Mouse (Mus musculus): ENCODE measurements at regions not wholly inside any gene's neighbourhood (a gene's known extent, or its start where the extent isn't known, plus 50 kb on each side); places are given as distances from the start of the nearest gene placed in this dataset.

DNA sequence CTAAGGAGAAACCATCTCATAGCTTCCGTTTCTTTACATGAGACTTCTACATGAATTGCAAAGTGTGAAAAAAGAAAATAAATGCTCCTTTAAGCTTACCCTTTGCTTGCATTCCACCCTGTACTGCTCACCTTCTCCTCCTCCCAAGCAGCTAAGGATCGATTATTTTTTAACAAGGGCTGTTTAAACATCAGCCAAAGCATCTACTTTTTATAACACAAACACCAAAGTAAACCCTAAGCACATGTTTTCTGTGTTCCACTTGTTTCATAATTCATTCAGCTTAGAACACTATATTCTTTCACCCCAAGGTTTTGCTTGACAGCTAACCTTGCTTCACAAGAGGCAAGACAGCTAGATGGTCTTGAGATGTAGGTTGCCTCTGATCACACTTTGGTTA is 129.4 kb upstream of the Tas2r134 start:
- Histone ChIP-seq H3K27ac (no peak overlapping the region), H3K27me3 (no peaks in the 10 kb centered on the region), H3K4me1 (no peaks in the 10 kb centered on the region), H3K9me3 (no peaks in the 10 kb centered on the region), H3K4me3 (replicated peaks) (no peak overlapping the region), H3K9ac (no peak overlapping the region), H3K36me3 (replicated peaks) (no peaks in the 10 kb centered on the region), H3K4me2 (no peak overlapping the region)
- WGBS, result 92% methylated on average over 2 of the region's 2 CpGs
- no peak for ATAC-seq (ENCODE audit: low FRiP score)

DNA sequence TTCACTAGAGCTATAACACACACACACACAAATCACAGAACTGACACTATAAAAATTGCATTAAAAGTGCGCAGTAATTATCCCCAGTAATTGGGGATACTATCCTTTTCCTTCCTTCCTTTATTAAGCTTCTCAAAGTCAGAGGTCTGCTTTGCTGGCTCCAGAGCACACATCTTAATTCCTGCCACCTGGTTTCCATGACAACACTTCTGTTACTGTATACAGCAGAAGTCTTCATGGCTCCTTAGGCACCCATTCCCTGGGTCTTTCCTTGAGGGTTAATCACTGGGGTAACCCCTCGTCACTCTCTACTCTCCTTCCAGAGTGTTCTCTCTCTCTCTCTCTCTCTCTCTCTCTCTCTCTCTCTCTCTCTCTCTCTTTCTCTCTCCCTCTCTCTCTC is 153.6 kb upstream of the Tas2r134 start:
- H3K36me3 ChIP-seq (replicated peaks), result no peaks in the 10 kb centered on the region
- no peaks in the 10 kb centered on the region for H3K9me3 ChIP-seq
- H3K4me2 ChIP-seq, result no peak overlapping the region
- H3K9ac ChIP-seq, result no peak overlapping the region
- 77% methylated on average over 2 of the region's 2 CpGs for WGBS
- H3K27ac ChIP-seq, result no peak overlapping the region
- ATAC-seq (ENCODE audit: low FRiP score), result no peak
- no peaks in the 10 kb centered on the region for H3K27me3 ChIP-seq
- H3K4me3 ChIP-seq (replicated peaks), result no peak overlapping the region
- no peaks in the 10 kb centered on the region for H3K4me1 ChIP-seq

DNA sequence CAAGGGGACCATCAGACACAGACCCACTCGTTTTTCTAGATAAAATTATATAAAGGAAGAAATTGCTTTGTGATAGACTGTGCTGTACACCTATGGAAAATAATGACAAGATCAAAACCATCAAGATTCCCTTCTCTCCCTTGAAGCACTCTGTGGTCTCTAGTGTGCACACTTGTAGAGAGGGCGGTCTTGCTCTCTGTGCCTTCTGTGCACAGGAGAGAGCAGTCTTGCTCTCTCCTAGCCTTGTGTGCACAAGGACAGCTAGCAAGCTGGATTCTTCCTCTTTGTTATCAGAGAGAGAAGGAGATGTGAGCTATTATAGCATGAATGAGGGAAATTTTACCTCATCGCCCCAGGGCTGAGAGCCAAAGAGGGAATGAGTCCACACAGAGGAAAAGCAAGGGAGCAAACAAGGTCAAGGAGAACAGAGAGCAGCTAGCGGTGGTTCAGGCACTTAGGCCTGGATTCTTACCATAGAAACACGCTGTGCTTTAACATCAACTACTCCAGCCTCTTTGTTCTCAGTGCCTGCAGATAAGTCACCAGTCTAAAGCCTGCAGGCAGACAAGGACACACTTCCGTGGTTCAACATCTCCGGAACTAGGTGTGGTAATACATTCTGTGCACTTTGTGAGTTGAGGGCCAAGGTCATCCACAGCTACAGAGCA is 160.2 kb upstream of the Tas2r134 start:
- Histone ChIP-seq H3K27ac (no peak overlapping the region), H3K9ac (no peak overlapping the region), H3K4me1 (no peaks in the 10 kb centered on the region), H3K4me2 (no peak overlapping the region), H3K27me3 (no peaks in the 10 kb centered on the region), H3K36me3 (replicated peaks) (no peaks in the 10 kb centered on the region), H3K9me3 (no peaks in the 10 kb centered on the region), H3K4me3 (replicated peaks) (no peak overlapping the region)
- WGBS, result 73% methylated on average over 7 of the region's 7 CpGs
- no peak for ATAC-seq (ENCODE audit: low FRiP score)

DNA sequence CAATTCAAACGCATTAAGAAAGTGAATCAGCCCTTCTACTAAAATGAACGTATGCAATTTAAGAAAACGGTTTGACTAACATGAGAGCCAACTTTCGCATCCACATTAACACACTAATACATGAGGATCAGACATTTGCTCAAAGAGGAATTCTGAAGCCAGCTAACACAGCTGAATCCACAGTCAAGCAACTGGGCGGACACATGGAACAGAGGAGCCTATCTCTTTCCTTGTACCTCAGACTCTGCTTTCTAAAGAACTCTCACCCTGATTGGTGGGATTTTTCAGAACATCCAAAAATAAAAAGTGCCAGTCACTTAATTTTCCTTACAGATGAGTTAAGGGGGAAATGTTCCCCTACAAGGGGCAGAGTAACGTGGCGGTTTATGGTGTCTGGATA is 161.3 kb upstream of the Tas2r134 start:
- H3K9me3 ChIP-seq, result no peaks in the 10 kb centered on the region
- WGBS, result 91% methylated on average over 7 of the region's 7 CpGs
- no peak for ATAC-seq (ENCODE audit: low FRiP score)
- no peaks in the 10 kb centered on the region for H3K36me3 ChIP-seq (replicated peaks)
- no peak overlapping the region for H3K4me2 ChIP-seq
- H3K27ac ChIP-seq, result no peak overlapping the region
- no peaks in the 10 kb centered on the region for H3K4me1 ChIP-seq
- H3K9ac ChIP-seq, result no peak overlapping the region
- H3K4me3 ChIP-seq (replicated peaks), result no peak overlapping the region
- no peaks in the 10 kb centered on the region for H3K27me3 ChIP-seq

GRCm38 (mm10) chr2:51465576-51465975 is 161.7 kb upstream of the Tas2r134 start:
- no peaks in the 10 kb centered on the region for H3K27me3 ChIP-seq
- no peaks in the 10 kb centered on the region for H3K4me1 ChIP-seq
- no peak for ATAC-seq (ENCODE audit: low FRiP score)
- no peak overlapping the region for H3K4me3 ChIP-seq (replicated peaks)
- H3K9ac ChIP-seq, result no peak overlapping the region
- no peaks in the 10 kb centered on the region for H3K9me3 ChIP-seq
- H3K36me3 ChIP-seq (replicated peaks), result no peaks in the 10 kb centered on the region
- H3K27ac ChIP-seq, result no peak overlapping the region
- WGBS, result 77% methylated on average over 7 of the region's 7 CpGs
- H3K4me2 ChIP-seq, result no peak overlapping the region

- H3K4me3 ChIP-seq (replicated peaks), result no peak overlapping the region
- no peaks in the 10 kb centered on the region for H3K4me1 ChIP-seq
- WGBS, result 91% methylated on average over 2 of the region's 2 CpGs
- no peak for ATAC-seq (ENCODE audit: low FRiP score)
- H3K9me3 ChIP-seq, result no peaks in the 10 kb centered on the region
- H3K27ac ChIP-seq, result no peak overlapping the region
- no peaks in the 10 kb centered on the region for H3K27me3 ChIP-seq
- H3K36me3 ChIP-seq (replicated peaks), result no peaks in the 10 kb centered on the region
- no peak overlapping the region for H3K9ac ChIP-seq
- no peak overlapping the region for H3K4me2 ChIP-seq
Observed at GRCm38 (mm10) chr2:51464356-51464755, 163.0 kb upstream of the Tas2r134 start.

- H3K36me3 ChIP-seq (replicated peaks), result no peaks in the 10 kb centered on the region
- 89% methylated on average over 2 of the region's 2 CpGs for WGBS
- ATAC-seq (ENCODE audit: low FRiP score), result no peak
- H3K27me3 ChIP-seq, result no peaks in the 10 kb centered on the region
- H3K9me3 ChIP-seq, result no peaks in the 10 kb centered on the region
- no peaks in the 10 kb centered on the region for H3K4me1 ChIP-seq
- no peak overlapping the region for H3K4me3 ChIP-seq (replicated peaks)
- H3K9ac ChIP-seq, result no peak overlapping the region
- no peak overlapping the region for H3K4me2 ChIP-seq
- H3K27ac ChIP-seq, result no peak overlapping the region
Observed at GRCm38 (mm10) chr2:51460896-51461295, 166.4 kb upstream of the Tas2r134 start.

GRCm38 (mm10) chr2:51459486-51459885 is 167.8 kb upstream of the Tas2r134 start:
- Histone ChIP-seq H3K4me1 (no peaks in the 10 kb centered on the region), H3K9me3 (no peaks in the 10 kb centered on the region), H3K27ac (no peak overlapping the region), H3K4me2 (no peak overlapping the region), H3K36me3 (replicated peaks) (no peaks in the 10 kb centered on the region), H3K9ac (no peak overlapping the region), H3K4me3 (replicated peaks) (no peak overlapping the region), H3K27me3 (no peaks in the 10 kb centered on the region)
- WGBS, result 86% methylated on average over 2 of the region's 2 CpGs
- ATAC-seq (ENCODE audit: low FRiP score), result no peak

GRCm38 (mm10) chr2:51457717-51458116 is 169.6 kb upstream of the Tas2r134 start:
- Histone ChIP-seq H3K27ac (no peak overlapping the region), H3K4me2 (no peak overlapping the region), H3K36me3 (replicated peaks) (no peaks in the 10 kb centered on the region), H3K9ac (no peak overlapping the region), H3K9me3 (no peaks in the 10 kb centered on the region), H3K27me3 (no peaks in the 10 kb centered on the region), H3K4me1 (no peaks in the 10 kb centered on the region), H3K4me3 (replicated peaks) (no peak overlapping the region)
- WGBS, result 83% methylated on average over 2 of the region's 2 CpGs
- no peak for ATAC-seq (ENCODE audit: low FRiP score)

GRCm38 (mm10) chr2:51452816-51453215 is 174.5 kb upstream of the Tas2r134 start:
- Histone ChIP-seq H3K4me1 (no peaks in the 10 kb centered on the region), H3K9ac (no peak overlapping the region), H3K4me2 (no peak overlapping the region), H3K9me3 (no peaks in the 10 kb centered on the region), H3K27me3 (no peaks in the 10 kb centered on the region), H3K4me3 (replicated peaks) (no peak overlapping the region), H3K36me3 (replicated peaks) (no peaks in the 10 kb centered on the region), H3K27ac (no peak overlapping the region)
- no peak for ATAC-seq (ENCODE audit: low FRiP score)
- 92% methylated on average over 7 of the region's 7 CpGs for WGBS

DNA sequence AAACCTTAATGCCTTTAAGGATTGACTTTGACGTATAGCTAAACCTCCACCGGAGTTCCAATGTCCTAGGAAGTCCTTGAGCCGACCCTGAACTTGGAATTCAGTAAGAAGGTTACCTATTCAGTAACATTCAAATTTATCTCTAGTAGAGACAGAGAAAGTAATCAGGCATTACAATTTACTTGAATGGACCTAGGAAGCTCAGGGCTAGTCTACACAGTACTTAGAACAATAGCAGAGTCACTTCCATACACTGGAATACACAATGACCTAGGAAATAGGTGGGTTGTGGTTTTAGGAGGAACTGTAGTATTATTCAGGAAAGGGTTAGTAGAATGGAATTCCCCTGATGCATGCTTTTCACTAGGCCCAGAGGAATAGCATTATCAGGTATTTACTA is 179.2 kb upstream of the Tas2r134 start:
- H3K4me3 ChIP-seq (replicated peaks), result no peak overlapping the region
- 0 out of 2 replicates have a peak, but pooled peaks cover 4% of the 10 kb centered on the region for H3K9me3 ChIP-seq
- WGBS, result 98% methylated on average over 3 of the region's 3 CpGs
- H3K9ac ChIP-seq, result no peak overlapping the region
- no peak overlapping the region for H3K4me2 ChIP-seq
- no peaks in the 10 kb centered on the region for H3K36me3 ChIP-seq (replicated peaks)
- no peak for ATAC-seq (ENCODE audit: low FRiP score)
- peaks cover 11% of the 10 kb centered on the region; the same call in 1 of the 2 replicates for H3K4me1 ChIP-seq
- H3K27me3 ChIP-seq, result no peaks in the 10 kb centered on the region
- H3K27ac ChIP-seq, result no peak overlapping the region

GRCm38 (mm10) chr2:51447616-51448015 is 179.7 kb upstream of the Tas2r134 start:
- Histone ChIP-seq H3K4me1 (peaks cover 11% of the 10 kb centered on the region; the same call in 1 of the 2 replicates), H3K9me3 (0 out of 2 replicates have a peak, but pooled peaks cover 4% of the 10 kb centered on the region), H3K27me3 (no peaks in the 10 kb centered on the region), H3K9ac (no peak overlapping the region), H3K36me3 (replicated peaks) (no peaks in the 10 kb centered on the region), H3K27ac (no peak overlapping the region), H3K4me3 (replicated peaks) (no peak overlapping the region), H3K4me2 (no peak overlapping the region)
- 92% methylated on average over 5 of the region's 5 CpGs for WGBS
- no peak for ATAC-seq (ENCODE audit: low FRiP score)

DNA sequence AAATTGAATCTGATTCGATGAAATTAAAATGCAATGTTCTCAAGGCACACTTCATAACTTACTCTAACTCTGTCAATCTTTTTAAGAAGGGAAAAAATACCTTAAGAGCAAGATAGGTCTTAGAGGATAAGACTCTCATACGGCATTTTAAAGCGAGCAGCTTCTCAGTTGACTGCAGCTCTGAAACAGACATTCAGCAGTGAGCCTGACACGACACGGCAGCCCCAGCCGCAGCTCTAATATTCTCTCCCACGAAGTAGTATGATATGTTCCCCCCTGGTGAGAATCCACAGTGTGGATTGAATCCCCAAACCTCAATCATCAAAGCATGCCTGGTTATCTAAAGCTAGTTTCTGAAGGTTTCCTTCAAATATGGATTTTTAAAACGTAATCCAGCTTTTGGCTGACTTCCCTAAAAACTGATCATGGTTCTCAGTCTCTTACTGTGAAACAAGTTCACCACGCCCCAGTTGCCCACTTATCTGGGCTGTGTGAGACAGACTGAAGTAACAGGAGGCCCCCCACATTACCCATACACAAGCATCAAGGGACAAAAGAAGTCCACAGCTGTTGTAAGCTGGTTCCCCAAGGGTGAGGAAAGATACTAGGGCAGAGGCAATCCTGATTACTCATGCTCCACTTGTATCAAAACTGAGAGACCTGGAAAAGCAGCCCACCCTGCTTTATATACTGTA is 182.8 kb upstream of the Tas2r134 start:
- no peak overlapping the region for H3K4me2 ChIP-seq
- H3K36me3 ChIP-seq (replicated peaks), result no peaks in the 10 kb centered on the region
- H3K9ac ChIP-seq, result no peak overlapping the region
- H3K9me3 ChIP-seq, result 0 out of 2 replicates have a peak, but pooled peaks cover 4% of the 10 kb centered on the region
- no peak overlapping the region for H3K27ac ChIP-seq
- 66% methylated on average over 9 of the region's 9 CpGs for WGBS
- H3K4me3 ChIP-seq (replicated peaks), result no peak overlapping the region
- H3K27me3 ChIP-seq, result no peaks in the 10 kb centered on the region
- peaks cover 11% of the 10 kb centered on the region; the same call in 1 of the 2 replicates for H3K4me1 ChIP-seq
- ATAC-seq (ENCODE audit: low FRiP score), result no peak
